Mouse (Mus musculus) myocyte (in vitro differentiated cells): ENCODE measurements at regions not wholly inside any gene's neighbourhood (a gene's known extent, or its start where the extent isn't known, plus 50 kb on each side); places are given as distances from the start of the nearest gene placed in this dataset.

Source experiments
- H3K27me3 ChIP-seq: one replicate; pipeline ENCODE4 v1.6.1; 2011; ENCODE audit not compliant: control insufficient read depth, insufficient read depth, insufficient read length
- H3K36me3 ChIP-seq: one replicate; pipeline ENCODE4 v1.6.1; 2011; ENCODE audit not compliant: control insufficient read depth, insufficient read depth
- H3K4me2 ChIP-seq: one replicate; pipeline ENCODE4 v1.6.1; 2011; ENCODE audit warnings: low read depth, control low read depth
- H3K4me3 ChIP-seq: one replicate; pipeline ENCODE4 v1.5.1; 2011; ENCODE audit warnings: mild to moderate bottlenecking, control low read depth, moderate library complexity
- H3K79me2 ChIP-seq: one replicate; pipeline ENCODE4 v1.6.1; 2011; ENCODE audit not compliant: control insufficient read depth, insufficient read depth
- H3ac ChIP-seq: one replicate; pipeline ENCODE4 v1.6.1; 2011; ENCODE audit not compliant: control insufficient read depth, insufficient read length
- CEBPB ChIP-seq: IDR thresholded peaks from 2 replicates; pipeline ENCODE4 v1.6.1; 2011; ENCODE audit warnings: mild to moderate bottlenecking, moderate library complexity; ENCODE audit not compliant: poor library complexity, insufficient read depth, severe bottlenecking
- E2F4 ChIP-seq: IDR thresholded peaks from one replicate; pipeline ENCODE4 v1.6.1; 2011; ENCODE audit warnings: mild to moderate bottlenecking, control low read depth, moderate library complexity; ENCODE audit not compliant: insufficient read depth
- MAX ChIP-seq: IDR thresholded peaks from one replicate; pipeline ENCODE4 v1.6.1; 2011; ENCODE audit warnings: low read depth, mild to moderate bottlenecking, control low read depth
- MYOD1 ChIP-seq, 3 experiments: IDR thresholded peaks; one replicate each; pipeline ENCODE4 v1.6.1; 2011; ENCODE audit warnings: control low read depth in 2 of 3, low read depth in 2 of 3, mild to moderate bottlenecking in 2 of 3, moderate library complexity in 1 of 3; ENCODE audit not compliant: insufficient read length in 2 of 3, control insufficient read depth in 1 of 3
- MYOG ChIP-seq, 3 experiments: IDR thresholded peaks; one replicate each; pipeline ENCODE4 v1.6.1; 2011; ENCODE audit warnings: control low read depth in 2 of 3, low read depth in 2 of 3, mild to moderate bottlenecking in 2 of 3; ENCODE audit not compliant: insufficient read length in 2 of 3, control insufficient read depth in 1 of 3, insufficient read depth in 1 of 3
- POLR2A ChIP-seq: IDR thresholded peaks from one replicate; pipeline ENCODE4 v1.6.1; 2011; ENCODE audit warnings: low read depth, mild to moderate bottlenecking, control low read depth, moderate library complexity; ENCODE audit not compliant: insufficient read length
- POLR2AphosphoS2 ChIP-seq: IDR thresholded peaks from one replicate; pipeline ENCODE4 v1.6.1; 2011; ENCODE audit warnings: low read depth, control low read depth; ENCODE audit not compliant: insufficient read length
- REST ChIP-seq: IDR thresholded peaks from one replicate; pipeline ENCODE4 v1.6.1; 2011; ENCODE audit warnings: mild to moderate bottlenecking, control low read depth, moderate library complexity; ENCODE audit not compliant: insufficient read depth, insufficient read length
- SRF ChIP-seq: IDR thresholded peaks from one replicate; pipeline ENCODE4 v1.6.1; 2011; ENCODE audit warnings: low read depth; ENCODE audit not compliant: control insufficient read depth, insufficient read length
- TCF12 ChIP-seq: IDR thresholded peaks from one replicate; pipeline ENCODE4 v1.6.1; 2011; ENCODE audit warnings: mild to moderate bottlenecking, control low read depth; ENCODE audit not compliant: poor library complexity, insufficient read depth, severe bottlenecking
- TCF3 ChIP-seq: IDR thresholded peaks from one replicate; pipeline ENCODE4 v1.6.1; 2011; ENCODE audit warnings: low read depth, control low read depth; ENCODE audit not compliant: insufficient read length
- USF1 ChIP-seq: IDR thresholded peaks from one replicate; pipeline ENCODE4 v1.6.1; 2011; ENCODE audit warnings: low read depth, mild to moderate bottlenecking, control low read depth, moderate library complexity

DNA sequence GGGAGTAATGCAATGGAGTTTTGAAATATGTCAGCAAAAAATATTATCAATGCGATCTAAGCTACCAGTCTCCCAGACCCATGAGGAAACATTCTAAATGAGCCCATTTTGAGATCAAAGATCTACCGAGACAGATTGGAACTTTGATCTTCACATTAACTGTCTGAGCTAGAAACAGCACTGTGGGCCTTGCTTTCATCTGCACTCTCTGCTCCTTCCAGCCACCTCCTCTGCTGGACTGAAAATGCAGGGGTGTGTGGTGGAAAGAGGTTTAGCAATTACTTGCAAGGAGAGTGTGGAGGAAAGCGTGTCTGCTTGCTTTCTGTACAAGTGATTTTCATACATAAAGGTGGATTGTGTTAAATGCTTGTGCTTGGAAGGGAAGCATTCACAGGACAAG lies 760.9 kb upstream of the Nudt12 start:
- H3K79me2 ChIP-seq: no peaks in the 10 kb centered on the region
- H3K36me3 ChIP-seq: no peaks in the 10 kb centered on the region
- no peaks in the 10 kb centered on the region for H3K27me3 ChIP-seq
- no peak overlapping the region for H3K4me3 ChIP-seq
- no peak overlapping the region for H3K4me2 ChIP-seq
- H3ac ChIP-seq: no peak overlapping the region
- TF ChIP-seq CEBPB: no peak
- no peak for TF ChIP-seq POLR2A
- TF ChIP-seq TCF12: no peak
- TF ChIP-seq MAX: no peak
- TF ChIP-seq E2F4: no peak
- no peak for TF ChIP-seq SRF
- TF ChIP-seq USF1: no peak

GRCm38 (mm10) chr17:59766580-59766979 lies 753.4 kb upstream of the Nudt12 start:
- Histone ChIP-seq H3K36me3 (no peaks in the 10 kb centered on the region), H3K4me2 (no peak overlapping the region), H3ac (no peak overlapping the region), H3K4me3 (no peak overlapping the region), H3K79me2 (no peaks in the 10 kb centered on the region), H3K27me3 (no peaks in the 10 kb centered on the region)
- TF ChIP-seq MAX: no peak

GRCm38 (mm10) chr17:59764486-59764885 lies 751.3 kb upstream of the Nudt12 start:
- TF ChIP-seq CEBPB (no peak), MYOD1 (IDR thresholded peaks at IDR 0.05; ENCODE audit: control insufficient read depth in 1 of 3, insufficient read length in 2 of 3, low read depth in 2 of 3) (no peak), REST (no peak), POLR2A (no peak), MAX (no peak), MYOG (IDR thresholded peaks at IDR 0.05; ENCODE audit: control insufficient read depth in 1 of 3, insufficient read depth in 1 of 3, insufficient read length in 2 of 3, low read depth in 2 of 3) (no peak), TCF12 (no peak), TCF3 (no peak), E2F4 (no peak), USF1 (no peak), SRF (no peak), POLR2AphosphoS2 (no peak)
- Histone ChIP-seq H3K27me3 (no peaks in the 10 kb centered on the region), H3K4me2 (no peak overlapping the region), H3K36me3 (no peaks in the 10 kb centered on the region), H3K4me3 (no peak overlapping the region), H3K79me2 (no peaks in the 10 kb centered on the region), H3ac (no peak overlapping the region)

DNA sequence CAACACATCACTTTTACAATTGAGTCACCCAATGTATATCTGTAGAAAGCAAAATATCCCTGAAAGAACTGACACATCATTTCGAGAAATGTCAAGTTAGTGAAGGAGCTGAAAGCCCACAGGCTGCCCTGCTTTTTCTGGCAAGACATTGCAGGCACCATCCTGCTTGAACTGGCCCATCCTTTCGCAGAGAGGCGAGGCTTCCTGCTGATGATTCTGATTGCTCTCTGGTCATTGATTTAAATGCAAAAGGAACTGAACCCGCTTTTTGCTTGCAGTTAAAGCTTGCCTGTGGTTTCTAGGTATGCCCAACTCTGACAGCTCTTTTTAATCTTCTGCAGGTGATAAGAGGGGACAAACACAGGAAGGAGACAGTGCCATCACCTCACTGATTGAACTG lies 748.9 kb upstream of the Nudt12 start:
- Histone ChIP-seq H3K4me3 (no peak overlapping the region), H3K4me2 (no peak overlapping the region), H3K36me3 (no peaks in the 10 kb centered on the region), H3ac (no peak overlapping the region), H3K79me2 (no peaks in the 10 kb centered on the region), H3K27me3 (no peaks in the 10 kb centered on the region)
- TF ChIP-seq REST (no peak), POLR2A (no peak), POLR2AphosphoS2 (no peak), MAX (no peak), SRF (no peak), MYOD1 (IDR thresholded peaks at IDR 0.05; ENCODE audit: control insufficient read depth in 1 of 3, insufficient read length in 2 of 3, low read depth in 2 of 3) (no peak), MYOG (IDR thresholded peaks at IDR 0.05; ENCODE audit: control insufficient read depth in 1 of 3, insufficient read depth in 1 of 3, insufficient read length in 2 of 3, low read depth in 2 of 3) (no peak), CEBPB (no peak), TCF3 (no peak), TCF12 (no peak), USF1 (no peak), E2F4 (no peak)

GRCm38 (mm10) chr17:59760889-59761288 lies 747.7 kb upstream of the Nudt12 start:
- H3ac ChIP-seq: no peak overlapping the region
- no peak overlapping the region for H3K4me3 ChIP-seq
- H3K27me3 ChIP-seq: no peaks in the 10 kb centered on the region
- H3K4me2 ChIP-seq: no peak overlapping the region
- H3K36me3 ChIP-seq: no peaks in the 10 kb centered on the region
- H3K79me2 ChIP-seq: no peaks in the 10 kb centered on the region
- TF ChIP-seq POLR2AphosphoS2 (no peak), CEBPB (no peak), MAX (no peak), REST (no peak)

DNA sequence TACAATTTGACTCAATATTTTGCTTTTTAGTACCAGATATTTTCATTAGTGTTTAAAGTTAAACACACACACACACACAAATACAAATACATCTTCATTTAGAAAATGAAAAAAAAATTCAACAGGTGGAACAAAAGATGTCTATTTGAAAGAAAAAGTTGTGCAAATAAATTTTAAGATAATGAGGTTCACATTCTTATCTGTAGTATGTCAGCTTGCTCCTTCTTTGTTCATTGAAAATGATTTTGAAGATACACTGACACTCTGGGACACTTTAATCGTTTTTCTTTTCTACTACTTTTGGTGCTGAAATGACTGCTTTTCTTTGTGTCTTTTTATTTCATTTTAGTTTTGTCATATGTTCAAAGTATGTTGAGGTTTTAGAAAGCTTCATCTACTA lies 732.9 kb upstream of the Nudt12 start:
- Histone ChIP-seq H3K4me3 (no peak overlapping the region), H3K36me3 (no peaks in the 10 kb centered on the region), H3K4me2 (no peak overlapping the region), H3ac (no peak overlapping the region), H3K79me2 (no peaks in the 10 kb centered on the region), H3K27me3 (no peaks in the 10 kb centered on the region)
- no peak for TF ChIP-seq TCF12
